Mouse (Mus musculus) bone marrow, adult 2 months (tissue): ENCODE measurements around the gene Adgrb2.

Experiments
- CTCF ChIP-seq: fragments of 200-500 bp; IDR thresholded peaks from 2 replicates; pipeline ENCODE4 v1.5.1; 2011; ENCODE audit warnings: low read length, control low read depth; ENCODE audit not compliant: control insufficient read depth, insufficient read depth
- POLR2A ChIP-seq: fragments of 200-500 bp; IDR thresholded peaks from 2 replicates; pipeline ENCODE4 v1.6.1; 2011; ENCODE audit warnings: low read depth, mild to moderate bottlenecking, control low read depth, low read length, borderline replicate concordance; ENCODE audit not compliant: control insufficient read depth

DNA sequence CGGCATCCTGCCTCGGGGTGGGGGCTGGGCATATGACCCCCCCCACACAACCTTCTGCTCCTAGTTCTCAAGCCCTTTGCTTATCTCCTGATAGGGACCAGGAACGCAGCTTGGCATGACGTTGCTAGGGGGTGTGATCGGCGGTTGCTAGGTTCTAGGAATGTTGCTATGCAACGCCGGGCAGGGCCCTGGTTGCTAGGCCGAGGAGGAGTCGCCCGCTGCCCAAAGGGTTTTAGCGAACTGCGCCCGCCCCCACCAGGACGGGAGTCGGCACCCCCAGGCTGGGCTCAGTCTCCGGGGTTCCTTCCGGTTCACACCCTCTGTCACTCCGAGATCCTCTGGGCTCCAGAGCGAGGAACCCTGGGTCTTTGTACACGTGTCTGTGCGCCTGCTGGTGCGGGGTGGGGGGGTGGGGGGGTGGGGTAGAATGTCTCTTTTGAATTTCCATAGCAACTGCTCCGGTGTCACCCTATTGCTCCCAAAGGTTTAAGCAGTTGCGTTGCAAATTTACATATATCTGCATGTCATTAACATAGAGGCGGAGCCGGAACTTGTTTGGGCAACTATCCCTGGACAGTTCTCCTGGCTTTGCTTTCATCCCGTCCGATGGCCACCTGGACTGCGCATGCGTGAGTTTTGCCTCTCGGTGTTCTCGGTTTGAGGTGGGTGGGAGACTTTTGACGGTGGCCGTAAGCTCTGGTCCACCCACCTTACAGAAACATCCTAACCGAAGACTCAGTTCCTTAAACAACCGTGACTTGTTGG lies 24.3 kb upstream of the Adgrb2 start:
- TF ChIP-seq CTCF = no peak
- TF ChIP-seq POLR2A = no peak
